Mouse (Mus musculus) embryonic facial prominence, embryonic 13.5 days (tissue): ENCODE measurements around the gene Shmt2. TPM values are rescaled to one million over a fixed set of nuclear protein-coding genes. Genes with fewer than 3 reads are reported as not detected.

Experiments
- polyA plus RNA-seq: library from polyadenylated mRNA; unstranded; fragments of >200 nt; fragmentation: Nextera tagmentation; extraction: Ambion mirVana; gene quantifications from 2 replicates; pipeline ENCODE4 v1.2.1, GENCODE M21; 2015

The Shmt2 gene
- polyA plus RNA-seq, 1 experiment from 2014 or later: 92.3 TPM

Other genes with a start within 250 kb of the Shmt2 start
- gene Mbd6, start 233.4 kb downstream of the Shmt2 start, polyA plus RNA-seq: 14.9 and 19.2 TPM in 2 replicates
- gene Mars, start 210.7 kb downstream of the Shmt2 start, polyA plus RNA-seq: 113 and 128 TPM in 2 replicates
- 3.1 and 3.4 TPM in 2 replicates for gene Arhgap9, start 200.5 kb downstream of the Shmt2 start, polyA plus RNA-seq
- 17.5 and 19.8 TPM in 2 replicates for gene Gli1, start 180.5 kb downstream of the Shmt2 start, polyA plus RNA-seq
- 0.07 TPM in 1 of 2 replicates, not detected in the other for gene Inhbe, start 168.0 kb downstream of the Shmt2 start, polyA plus RNA-seq
- not detected in 2 replicates for gene Inhbc, start 152.0 kb downstream of the Shmt2 start, polyA plus RNA-seq
- gene R3hdm2, start 142.1 kb downstream of the Shmt2 start, polyA plus RNA-seq: 57.7 and 58.8 TPM in 2 replicates
- 2.0 and 3.2 TPM in 2 replicates for gene Stac3, start 20.8 kb downstream of the Shmt2 start, polyA plus RNA-seq
- gene Ndufa4l2, start 7.5 kb downstream of the Shmt2 start, polyA plus RNA-seq: 20.0 and 32.7 TPM in 2 replicates
- 3.0 and 3.9 TPM in 2 replicates for gene Nxph4, start 12.1 kb upstream of the Shmt2 start, polyA plus RNA-seq
- 139 and 159 TPM in 2 replicates for gene Lrp1, start 98.7 kb upstream of the Shmt2 start, polyA plus RNA-seq
- gene Stat6, start 120.5 kb upstream of the Shmt2 start, polyA plus RNA-seq: 21.1 and 22.0 TPM in 2 replicates
- 9.1 and 10.6 TPM in 2 replicates for gene Nemp1, start 144.5 kb upstream of the Shmt2 start, polyA plus RNA-seq
- gene Nab2, start 146.1 kb upstream of the Shmt2 start, polyA plus RNA-seq: 19.5 and 20.3 TPM in 2 replicates
- 0.66 and 2.5 TPM in 2 replicates for gene Myo1a, start 182.7 kb upstream of the Shmt2 start, polyA plus RNA-seq
- 0.55 TPM in 1 of 2 replicates, not detected in the other for gene Tac2, start 202.0 kb upstream of the Shmt2 start, polyA plus RNA-seq
- 3.7 TPM in 2 replicates for gene Zbtb39, start 217.1 kb upstream of the Shmt2 start, polyA plus RNA-seq
- gene Gpr182, start 229.3 kb upstream of the Shmt2 start, polyA plus RNA-seq: 0.90 and 1.2 TPM in 2 replicates
- 0.06 TPM in 1 of 2 replicates, not detected in the other for gene Rdh1, start 237.3 kb upstream of the Shmt2 start, polyA plus RNA-seq
- not detected in 2 replicates for gene Rdh16f1, start 237.3 kb upstream of the Shmt2 start, polyA plus RNA-seq